Comparison of ENCODE assay signal across 20 mouse cellular contexts in genomic region chr9:72795243-72795642, GRCm38 (mm10). TPM values are rescaled to one million over a fixed set of nuclear protein-coding genes. Genes with fewer than 3 reads are reported as not detected.
"Had no signal": no experiment of that assay in that cellular context is flagged by ENCODE, and none has a peak within 500 bp of the region (broad histone marks: within the 10 kb centered on the region; RNA-seq: fewer than 3 reads in every experiment).

No protein-coding gene starts in this region.

- H3K4me2 ChIP-seq: lung, embryonic 15.5 days; midbrain, embryonic 12.5 days; midbrain, embryonic 15.5 days; neural tube, embryonic 12.5 days; stomach, embryonic 15.5 days had no signal

- H3K27me3 ChIP-seq: lung, embryonic 15.5 days; midbrain, embryonic 15.5 days; stomach, embryonic 15.5 days had no signal

- ATAC-seq: liver, postnatal 0 days; lung, postnatal 0 days; midbrain, embryonic 15.5 days had no signal

- H3K4me3 ChIP-seq: lung, embryonic 15.5 days; megakaryocyte, embryonic 14.5 days; midbrain, embryonic 12.5 days; midbrain, embryonic 15.5 days; neural tube, embryonic 12.5 days; stomach, embryonic 15.5 days had no signal

- DNase-seq: liver, postnatal 0 days; lung, adult 2 months; lung, postnatal 14 days; lung, postnatal 36 days; right cerebral cortex, postnatal 14 days; thymus, adult 18-20 months; thymus, postnatal 14 days; thymus, postnatal 36 days had no signal

- H3K9ac ChIP-seq: liver, postnatal 0 days; lung, embryonic 15.5 days; midbrain, embryonic 12.5 days; midbrain, embryonic 15.5 days; neural tube, embryonic 12.5 days; stomach, embryonic 15.5 days had no signal

- H3K36me3 ChIP-seq: lung, embryonic 15.5 days; midbrain, embryonic 12.5 days; midbrain, embryonic 15.5 days; neural tube, embryonic 12.5 days; stomach, embryonic 15.5 days had no signal

- H3K4me1 ChIP-seq: midbrain, embryonic 12.5 days; midbrain, embryonic 15.5 days; neural tube, embryonic 12.5 days had no signal

- H3K9me3 ChIP-seq: lung, embryonic 15.5 days; megakaryocyte, embryonic 14.5 days; midbrain, embryonic 12.5 days; midbrain, embryonic 15.5 days; neural tube, embryonic 12.5 days; stomach, embryonic 15.5 days had no signal

- H3K27ac ChIP-seq: lung, embryonic 15.5 days; macrophage; midbrain, embryonic 12.5 days; midbrain, embryonic 15.5 days; neural tube, embryonic 12.5 days; stomach, embryonic 15.5 days; stomach, postnatal 0 days had no signal

RNA-seq across cellular contexts. Expression of gene Prtg, which starts 11.4 kb away (rescaled TPM):
- total RNA-seq: megakaryocyte progenitor cell, adult 5-6 weeks; monocyte, adult 5-6 weeks; neutrophil, adult 5-6 weeks had no signal
- polyA plus RNA-seq: macrophage had no signal
